ENCODE assay signal across 16 mouse cellular contexts in genomic region chr12:54264418-54264733, GRCm38 (mm10).
DNase-seq lines count a peak whose midpoint lies in the region; ATAC-seq and TF ChIP-seq lines count a peak whose summit lies in the region.
"Had no signal": no experiment of that assay in that cellular context is flagged by ENCODE, and none has a peak within 500 bp of the region (broad histone marks: within the 10 kb centered on the region; RNA-seq: fewer than 3 reads in every experiment).

No protein-coding gene starts in this region.

- no peak for TF ChIP-seq POLR2A in lung, adult 2 months (IDR thresholded peaks at IDR 0.05; ENCODE audit: borderline replicate concordance, extremely low read depth, low read depth, low read length)

- H3K36me3 ChIP-seq in heart, embryonic 11.5 days (ENCODE audit: control insufficient read depth, insufficient read depth, low read length), result no peaks in the 10 kb centered on the region
- H3K36me3 ChIP-seq in lung, embryonic 15.5 days, result no peaks in the 10 kb centered on the region
- H3K36me3 ChIP-seq in embryonic facial prominence, embryonic 13.5 days, result no peaks in the 10 kb centered on the region
- H3K36me3 ChIP-seq: midbrain, embryonic 15.5 days had no signal

- no peaks in the 10 kb centered on the region for H3K9me3 ChIP-seq in heart, embryonic 11.5 days (replicated peaks; ENCODE audit: control insufficient read depth, low read length)
- H3K9me3 ChIP-seq in lung, embryonic 15.5 days, result no peaks in the 10 kb centered on the region
- H3K9me3 ChIP-seq in embryonic facial prominence, embryonic 13.5 days, result no peaks in the 10 kb centered on the region
- H3K9me3 ChIP-seq: midbrain, embryonic 15.5 days had no signal

- H3K27ac ChIP-seq in heart, embryonic 11.5 days (ENCODE audit: low read depth, low read length), result peak overlapping the region; percentile 25; the same call in 1 of the 2 replicates
- peak overlapping the region; percentile 7; the same call in 1 of the 2 replicates for H3K27ac ChIP-seq in lung, embryonic 15.5 days
- H3K27ac ChIP-seq in embryonic facial prominence, embryonic 13.5 days, result no peak overlapping the region
- H3K27ac ChIP-seq: midbrain, embryonic 15.5 days had no signal

- no peak overlapping the region for H3K9ac ChIP-seq in heart, embryonic 11.5 days (ENCODE audit: low read depth, low read length)
- no peak overlapping the region for H3K9ac ChIP-seq in lung, embryonic 15.5 days
- 0 out of 2 replicates have a peak overlapping the region, but pooled peaks have one; percentile 3 for H3K9ac ChIP-seq in embryonic facial prominence, embryonic 13.5 days
- H3K9ac ChIP-seq: midbrain, embryonic 15.5 days had no signal

- TF ChIP-seq CTCF in lung, adult 2 months (IDR thresholded peaks at IDR 0.05; ENCODE audit: insufficient read depth, low read length), result no peak

- H3K27me3 ChIP-seq in heart, embryonic 11.5 days (ENCODE audit: control insufficient read depth, insufficient read depth, low read length), result no peaks in the 10 kb centered on the region; the same call in 1 of the 2 replicates
- H3K27me3 ChIP-seq in lung, embryonic 15.5 days, result 0 out of 2 replicates have a peak, but pooled peaks cover 4% of the 10 kb centered on the region
- H3K27me3 ChIP-seq in embryonic facial prominence, embryonic 13.5 days, result no peaks in the 10 kb centered on the region
- H3K27me3 ChIP-seq: midbrain, embryonic 15.5 days; Patski had no signal

- no peak for DNase-seq in heart, adult 9 months (ENCODE audit: low spot score in 2 of 2)
- no peak for DNase-seq in lung, adult 2 months
- DNase-seq in frontal cortex, postnatal 14 days (ENCODE audit: low spot score in 2 of 2), result no peak
- no peak for DNase-seq in B cell, adult 2 months
- DNase-seq: adrenal gland, adult 8-10 months; cerebellum, postnatal 25 days; gastrocnemius, postnatal 25 days; right cerebral cortex, postnatal 14 days had no signal

- 38% methylated on average over 4 of the region's 4 CpGs for WGBS in heart, embryonic 11.5 days (ENCODE audit: insufficient replicate concordance)
- WGBS in lung, embryonic 15.5 days, result 46% methylated on average over 4 of the region's 4 CpGs
- WGBS in lung, adult 2 months, result 59% methylated on average over 4 of the region's 4 CpGs
- 48% methylated on average over 4 of the region's 4 CpGs for WGBS in embryonic facial prominence, embryonic 13.5 days

- peaks cover 28% of the 10 kb centered on the region for H3K4me1 ChIP-seq in heart, embryonic 11.5 days (ENCODE audit: control insufficient read depth, insufficient read depth, low read length)
- H3K4me1 ChIP-seq in lung, embryonic 15.5 days, result peaks cover 39% of the 10 kb centered on the region
- H3K4me1 ChIP-seq in lung, adult 2 months (ENCODE audit: control insufficient read depth, insufficient read depth, low read length), result no peaks in the 10 kb centered on the region
- peaks cover 5% of the 10 kb centered on the region for H3K4me1 ChIP-seq in embryonic facial prominence, embryonic 13.5 days

- peak; percentile 55; the same call in 1 of the 2 replicates for ATAC-seq in heart, embryonic 11.5 days (replicated peaks; ENCODE audit: insufficient number of reproducible peaks, low FRiP score, low TSS enrichment)
- ATAC-seq in lung, embryonic 15.5 days (ENCODE audit: borderline replicate concordance, extremely low read depth, low FRiP score, low TSS enrichment), result peak; percentile 56
- ATAC-seq in embryonic facial prominence, embryonic 13.5 days (ENCODE audit: insufficient number of reproducible peaks, insufficient read depth, low FRiP score, low TSS enrichment, low read depth), result no peak
- peak; percentile 30; the same call in 1 of the 2 replicates for ATAC-seq in megakaryocyte-erythroid progenitor cell, adult 5-6 weeks (replicated peaks; ENCODE audit: low FRiP score, low TSS enrichment, poor library complexity, severe bottlenecking)
- ATAC-seq: CD4-positive, CD25-positive, alpha-beta regulatory T cell, adult 4 months; midbrain, embryonic 15.5 days; Patski had no signal

- H3K4me2 ChIP-seq in heart, embryonic 11.5 days, result peak overlapping the region; percentile 31
- no peak overlapping the region for H3K4me2 ChIP-seq in lung, embryonic 15.5 days
- H3K4me2 ChIP-seq in embryonic facial prominence, embryonic 13.5 days, result no peak overlapping the region
- H3K4me2 ChIP-seq: liver, embryonic 11.5 days; midbrain, embryonic 15.5 days had no signal

- H3K4me3 ChIP-seq in heart, embryonic 11.5 days (ENCODE audit: low read depth, low read length), result no peak overlapping the region
- no peak overlapping the region for H3K4me3 ChIP-seq in lung, embryonic 15.5 days
- H3K4me3 ChIP-seq in lung, adult 2 months (replicated peaks; ENCODE audit: extremely low read depth, low read depth, low read length), result no peak overlapping the region
- no peak overlapping the region for H3K4me3 ChIP-seq in embryonic facial prominence, embryonic 13.5 days
- H3K4me3 ChIP-seq: midbrain, embryonic 15.5 days had no signal
